Mouse (Mus musculus) C2C12 (cell line): ENCODE data around the gene Prdx5.

Experiments
- CTCF ChIP-seq: IDR thresholded peaks from one replicate; pipeline ENCODE4 v1.5.1; 2011; ENCODE audit not compliant: control insufficient read depth, insufficient read depth, insufficient read length
- MAX ChIP-seq: IDR thresholded peaks from one replicate; pipeline ENCODE4 v1.6.1; 2011; ENCODE audit warnings: mild to moderate bottlenecking, control low read depth

GRCm38 (mm10) chr19:6949951-6950350 lies 40.0 kb upstream of the Prdx5 start:
- TF ChIP-seq MAX, result no peak
- TF ChIP-seq CTCF, result no peak
